Mouse (Mus musculus) mesoderm, embryonic 11.5 days (tissue): ENCODE data around the gene Brd9.

ENCODE experiments used
- DNase-seq: peaks from one replicate; pipeline ENCODE4 v3.0.0-alpha.2; 2012; ENCODE audit warnings: low read depth, low spot score

The Brd9 gene

DNA sequence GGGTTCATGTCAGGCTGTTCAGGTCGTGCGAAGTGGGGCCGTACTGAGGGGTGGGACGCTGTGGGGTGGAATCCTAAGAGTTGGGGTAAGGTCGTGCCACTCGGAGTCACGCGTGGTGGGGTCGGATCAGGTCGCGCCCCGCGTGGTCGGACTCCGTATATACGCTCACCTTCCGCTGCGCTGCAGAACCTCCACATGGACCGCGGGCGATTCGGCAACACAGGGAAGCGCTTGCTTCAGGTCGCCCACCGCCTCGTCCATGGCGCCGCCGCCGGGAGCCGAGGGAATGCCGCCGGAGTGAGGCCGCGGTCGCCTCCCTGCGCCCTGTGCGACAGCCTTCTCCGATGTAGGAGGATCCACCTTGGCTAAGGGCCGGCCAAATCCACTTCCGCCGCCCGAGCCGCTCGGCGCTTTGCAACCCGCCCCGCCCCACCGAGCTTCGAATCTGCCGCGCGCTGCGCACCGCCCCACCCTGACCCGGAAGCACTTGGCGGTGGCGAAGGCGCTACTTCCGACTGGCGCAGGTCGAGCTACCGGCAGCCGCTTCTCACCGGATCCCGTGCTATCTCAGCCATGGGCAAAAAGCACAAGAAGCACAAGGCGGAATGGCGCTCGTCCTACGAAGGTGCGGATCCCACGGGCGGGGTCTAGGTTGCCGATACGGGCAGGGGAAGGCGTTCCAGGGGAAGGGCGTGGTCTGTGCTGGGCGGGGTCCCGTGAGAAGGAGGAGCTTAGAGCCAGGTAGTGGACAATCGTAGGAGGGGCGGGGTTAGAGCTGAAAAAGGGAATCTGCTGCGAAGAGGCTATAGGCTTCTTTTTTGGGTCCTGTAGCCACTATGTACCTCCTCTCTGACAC is at the start of gene Brd9, which contains the start of gene Trip13:
Gene Brd9, plus strand, starts transcription at position 491 of the 856 bp plus-strand sequence.
Gene Trip13, minus strand, starts transcription at position 464 of the 856 bp plus-strand sequence.
- peak; percentile 93 for DNase-seq

DNA sequence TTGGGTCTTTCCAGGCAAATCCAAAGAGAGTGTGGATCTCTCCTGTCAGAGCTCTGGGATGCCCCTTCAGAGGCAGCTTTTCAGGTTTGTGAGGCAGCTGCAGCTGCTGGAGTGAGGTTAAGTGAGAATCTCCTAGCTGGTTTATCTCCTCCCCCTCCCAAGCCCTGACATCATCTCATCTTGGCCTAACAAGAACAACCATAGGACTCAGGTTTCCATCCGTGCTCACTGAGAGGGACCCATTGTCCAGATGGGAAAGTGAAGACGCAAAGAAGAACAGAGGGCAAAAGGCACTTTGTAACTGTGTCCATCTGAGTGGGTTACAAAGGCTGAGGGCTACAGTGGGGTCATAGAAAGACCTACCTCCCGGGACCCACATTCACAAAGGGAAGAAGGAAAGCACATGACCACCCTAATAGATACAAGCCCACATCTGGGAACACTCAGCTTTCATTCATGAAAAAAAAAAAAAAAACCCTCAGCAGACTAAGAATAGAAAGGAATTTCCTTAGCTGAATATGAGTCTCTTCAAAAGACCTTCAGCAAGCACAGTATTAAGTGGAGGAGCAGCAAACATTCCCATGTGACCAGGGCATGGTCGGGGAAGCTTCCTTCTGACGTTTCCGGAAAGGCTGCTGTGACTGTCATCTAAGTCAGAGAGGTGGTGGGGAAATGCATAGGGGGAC is 45.0 kb upstream of the Brd9 start:
- peak; percentile 52 for DNase-seq

DNA sequence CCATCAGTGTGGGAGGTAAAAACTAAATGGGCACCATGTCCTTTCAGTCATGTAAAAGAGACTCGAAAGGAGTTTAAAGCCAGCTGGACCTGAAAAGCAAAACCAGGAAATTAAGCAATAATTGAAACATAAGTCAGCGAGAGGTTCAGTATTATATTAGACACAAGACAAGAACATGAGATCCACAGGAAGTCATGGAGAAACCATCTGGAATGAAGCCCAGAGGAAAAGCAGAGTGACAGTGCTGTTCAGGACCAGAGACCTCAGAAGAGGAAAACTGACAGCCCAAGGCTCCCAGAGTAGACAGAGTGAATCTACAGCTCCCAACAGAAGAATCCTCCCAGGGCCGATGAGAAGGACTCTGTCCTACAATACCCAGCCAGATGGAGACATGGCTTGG is 40.0 kb upstream of the Brd9 start:
- no peak for DNase-seq

DNA sequence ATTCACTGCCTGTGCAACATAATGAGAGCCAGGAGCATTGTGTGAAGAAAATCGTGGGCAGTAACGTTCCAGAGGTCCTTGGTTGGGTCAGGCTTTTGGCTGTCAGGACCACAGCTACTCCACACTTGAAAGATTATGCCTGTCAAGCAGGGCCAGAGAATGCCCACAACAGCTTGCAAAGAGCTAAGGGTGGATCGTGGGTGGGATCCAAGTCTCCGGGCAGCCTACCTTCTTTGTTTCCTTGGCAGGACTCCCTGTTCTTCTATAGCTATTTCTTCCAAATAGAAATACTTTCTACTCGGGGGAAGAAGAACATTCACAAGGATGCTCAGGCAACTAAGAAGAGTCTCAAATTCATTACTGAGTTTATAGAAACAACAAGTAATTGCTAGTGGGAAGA is 30.5 kb upstream of the Brd9 start:
- no peak for DNase-seq

DNA sequence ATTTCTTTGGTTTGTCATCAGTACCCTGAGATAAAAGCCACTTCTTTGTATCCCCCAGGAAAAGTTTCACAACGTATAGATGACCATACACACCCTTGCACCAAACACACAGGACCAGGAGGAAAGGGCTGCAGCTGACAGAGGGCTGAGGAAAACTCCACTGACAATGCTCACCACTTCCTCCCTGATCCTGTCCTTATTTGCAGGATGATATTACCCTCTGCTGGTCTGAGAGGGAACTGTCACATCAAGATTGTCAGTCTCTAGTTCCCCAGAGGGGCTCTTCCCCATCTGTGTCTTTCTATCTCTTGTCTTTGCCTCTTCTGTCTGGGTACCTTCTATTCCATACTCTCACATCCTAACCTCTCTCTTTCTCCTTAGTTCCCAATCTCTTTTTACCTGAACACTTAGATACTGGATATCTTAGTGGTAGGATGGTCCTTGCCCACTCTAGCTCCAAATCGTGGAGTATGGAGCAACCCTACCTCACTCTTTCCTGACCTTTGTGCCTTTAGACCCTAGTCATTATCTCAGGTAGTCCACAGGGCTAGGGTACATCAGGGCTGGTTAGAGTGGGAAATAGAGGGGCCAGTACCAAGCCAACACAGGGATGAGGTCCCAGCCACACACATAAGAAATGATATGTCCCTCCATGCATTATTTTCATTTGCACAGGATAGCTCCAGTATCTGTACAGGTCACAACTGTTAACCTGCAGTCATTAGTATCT is 29.8 kb upstream of the Brd9 start:
- peak; percentile 65 for DNase-seq

DNA sequence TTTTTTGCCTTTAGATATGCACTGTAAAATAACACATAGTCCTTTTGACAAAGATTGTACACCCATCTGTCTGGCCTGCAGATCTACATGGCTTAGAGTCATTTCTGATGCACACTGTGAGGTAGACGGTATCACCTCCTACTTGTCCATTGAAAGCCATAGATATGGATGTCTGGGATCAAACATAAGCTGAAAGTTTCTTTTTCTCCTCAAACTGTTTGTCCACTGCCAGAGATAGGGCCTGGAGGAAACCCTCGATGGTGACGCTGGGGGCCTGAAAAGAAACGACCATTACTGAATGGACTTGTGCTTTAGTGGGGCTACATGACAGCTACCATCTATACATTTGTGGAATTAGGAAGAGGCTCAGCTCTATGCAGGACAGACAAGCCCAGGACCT is 24.5 kb upstream of the Brd9 start:
- no peak for DNase-seq

DNA sequence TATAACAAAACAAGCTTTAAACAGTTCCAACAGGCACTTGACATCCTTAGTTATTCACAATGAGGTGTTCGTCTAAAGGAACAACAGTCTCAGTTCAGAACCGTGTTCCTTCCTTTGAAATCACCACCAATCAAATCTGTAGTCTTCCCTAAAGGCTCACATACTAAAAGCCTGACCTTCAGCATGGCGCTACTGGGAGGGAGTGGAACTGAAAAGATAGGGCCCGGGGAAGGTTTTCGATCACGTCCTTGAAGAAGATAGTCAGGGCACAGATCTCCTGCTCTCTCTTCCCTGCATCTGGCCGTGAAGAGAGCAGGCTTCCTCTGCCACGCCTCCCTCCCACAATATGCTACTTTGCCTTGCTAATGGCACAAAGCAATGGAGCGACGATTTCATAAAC is 5.4 kb upstream of the Brd9 start:
- no peak for DNase-seq

DNA sequence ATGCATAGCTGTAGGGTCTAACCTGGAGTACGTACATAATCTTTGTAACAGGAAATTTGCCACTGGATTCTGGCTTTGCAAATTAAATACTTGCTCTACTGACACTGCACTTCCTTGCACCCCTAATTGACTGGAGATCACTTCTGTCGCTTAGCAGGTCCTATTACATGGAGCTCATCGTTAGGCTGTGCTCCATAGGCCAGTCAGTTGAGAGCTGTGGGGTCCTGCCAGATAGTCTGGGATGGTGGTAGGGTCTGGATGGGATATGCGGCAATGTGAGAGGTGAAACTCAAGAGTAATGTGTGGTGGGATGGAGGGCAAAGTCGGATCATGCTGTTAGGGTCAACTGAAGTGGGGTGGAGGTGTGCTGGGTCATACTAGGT is 682 bp upstream of the Brd9 start:
- peak; percentile 8 for DNase-seq

DNA sequence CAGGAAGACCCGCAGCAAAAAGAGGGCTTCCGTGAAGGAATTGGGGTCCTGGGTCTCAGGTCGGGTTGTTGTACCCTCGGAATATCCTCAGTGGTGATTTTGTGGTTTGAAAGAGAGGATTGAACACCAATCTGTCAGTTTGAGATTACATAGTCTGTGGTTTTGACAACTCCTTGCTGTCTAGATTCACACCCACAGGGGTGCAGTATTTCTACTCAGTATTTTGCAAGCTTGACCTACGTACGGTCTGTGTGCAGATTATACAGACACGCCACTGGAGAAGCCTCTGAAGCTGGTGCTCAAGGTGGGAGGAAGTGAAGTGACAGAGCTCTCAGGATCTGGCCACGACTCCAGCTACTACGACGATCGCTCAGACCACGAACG is 558 bp downstream of the Brd9 start:
- DNase-seq: no peak

DNA sequence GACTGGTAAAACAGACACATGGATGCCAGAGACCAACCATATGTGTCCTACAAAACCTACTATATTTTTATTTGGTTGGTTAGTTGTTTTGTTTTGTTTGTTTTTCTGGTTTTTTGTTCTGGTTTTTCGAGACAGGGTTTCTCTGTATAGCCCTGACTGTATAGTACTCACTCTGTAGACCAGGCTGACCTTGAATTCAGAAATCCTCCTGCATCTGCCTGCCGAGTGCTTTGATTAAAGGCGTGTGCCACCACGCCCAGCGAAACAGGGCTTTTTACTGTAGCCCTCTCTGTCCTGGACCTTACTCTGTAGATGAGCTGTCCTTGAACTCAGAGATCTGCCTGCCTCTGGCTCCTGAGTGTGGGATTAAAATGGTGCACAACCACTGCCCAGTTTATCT is 1.5 kb downstream of the Brd9 start:
- no peak for DNase-seq

DNA sequence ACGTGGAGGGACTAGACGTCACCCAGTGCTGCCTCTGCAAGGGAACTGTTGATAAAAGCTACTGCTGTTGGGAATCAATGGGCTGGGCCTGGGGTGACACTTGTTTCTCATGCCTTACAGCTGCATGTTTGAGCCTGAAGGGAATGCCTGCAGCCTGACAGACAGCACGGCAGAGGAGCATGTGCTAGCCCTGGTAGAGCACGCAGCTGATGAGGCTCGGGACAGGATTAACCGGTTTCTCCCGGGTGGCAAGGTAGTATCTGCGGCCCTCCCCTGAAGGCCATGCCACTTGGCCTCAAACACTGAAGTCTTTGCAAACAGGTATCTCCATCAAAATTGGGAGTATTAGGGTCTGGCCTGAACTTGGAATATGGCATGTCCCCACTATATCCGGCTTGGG is 7.0 kb downstream of the Brd9 start:
- no peak for DNase-seq

DNA sequence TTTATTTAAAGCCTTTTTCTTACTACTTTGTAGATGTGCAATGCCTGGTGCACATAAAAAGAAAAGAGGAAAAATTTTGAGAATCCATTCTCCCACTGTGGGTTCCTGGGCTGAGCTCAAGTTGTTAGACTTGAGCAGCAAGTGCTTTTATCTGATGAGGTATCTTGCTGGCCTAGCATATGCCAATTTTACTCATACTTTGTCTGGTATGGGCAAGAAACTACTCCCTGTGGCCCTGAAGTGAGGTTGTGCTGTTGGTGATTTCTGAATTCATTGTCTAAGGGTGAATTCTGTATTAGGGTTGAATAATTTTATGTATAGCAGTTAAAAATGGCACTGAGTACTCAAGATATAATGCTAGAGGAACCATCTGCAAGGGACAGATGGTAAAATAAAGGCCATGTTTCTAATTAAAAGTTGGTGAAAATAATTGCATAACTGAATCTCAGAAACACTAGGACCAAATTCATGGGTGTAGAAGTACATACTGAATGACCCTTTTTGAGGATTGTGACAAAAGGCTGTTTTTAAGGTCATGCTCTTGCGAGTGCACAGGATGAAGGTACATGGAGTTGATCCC is 16.0 kb downstream of the Brd9 start:
- no peak for DNase-seq

DNA sequence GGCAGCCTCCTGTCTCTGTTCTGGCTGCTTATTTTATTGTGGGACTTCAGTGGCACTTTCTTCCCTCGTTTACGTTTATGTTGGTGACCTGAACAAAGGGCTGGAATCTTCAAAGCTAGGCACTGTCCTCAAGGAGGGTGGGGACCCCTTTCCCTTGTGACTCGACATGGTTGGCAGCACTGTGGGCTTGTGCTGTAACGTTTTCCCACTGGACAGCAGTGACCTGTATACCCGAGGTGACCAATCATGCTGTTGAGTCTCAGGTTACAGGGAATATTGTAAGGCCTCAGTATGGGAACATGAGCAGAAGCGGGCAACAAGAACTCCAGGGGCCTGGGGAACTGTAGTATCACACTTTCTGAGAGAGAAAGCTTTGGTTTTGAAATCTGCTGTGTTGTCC is 17.1 kb downstream of the Brd9 start:
- DNase-seq: no peak

DNA sequence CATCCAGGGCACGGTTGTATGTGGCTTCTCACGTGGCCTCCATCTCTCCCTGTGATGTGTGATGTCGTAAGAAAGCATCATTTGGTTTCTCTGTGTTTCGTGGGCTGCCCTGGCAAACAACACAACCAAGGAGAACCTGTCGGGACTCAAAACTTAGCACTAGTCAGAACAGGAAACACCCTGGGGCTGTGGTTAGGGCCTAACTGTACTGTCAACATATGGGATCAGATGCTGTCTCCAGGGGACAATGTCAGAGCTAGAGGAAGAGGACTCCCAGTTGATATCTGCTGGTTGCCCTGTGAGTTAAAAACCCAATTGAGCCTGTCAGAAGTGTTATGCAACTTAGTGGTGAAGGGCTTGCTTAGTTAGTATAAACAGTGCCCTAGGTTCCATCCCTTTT is 17.9 kb downstream of the Brd9 start:
- no peak for DNase-seq

DNA sequence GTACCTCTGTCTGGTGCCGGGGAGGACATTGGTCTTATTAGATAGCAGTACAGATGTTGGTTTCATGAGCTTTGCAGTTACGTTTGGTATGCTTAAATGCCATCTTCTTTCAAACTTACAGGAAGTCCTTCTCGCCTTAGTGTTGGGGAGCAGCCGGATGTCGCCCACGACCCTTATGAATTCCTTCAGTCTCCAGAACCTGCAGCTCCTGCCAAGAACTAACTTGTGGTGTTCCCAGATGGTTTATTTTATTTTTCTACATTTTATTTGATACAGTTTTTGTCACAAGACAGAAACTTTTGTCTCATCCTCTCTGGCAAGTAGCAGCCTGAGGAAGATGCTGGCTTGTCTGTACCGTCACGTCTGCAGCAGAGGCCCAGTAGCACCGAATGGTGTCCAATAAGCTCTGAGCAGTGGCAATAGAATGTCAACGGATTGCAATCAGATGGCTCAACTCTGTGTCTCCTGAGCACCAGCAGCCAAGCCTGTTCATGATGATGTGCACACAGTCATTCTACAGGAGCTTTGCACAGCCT is 22.6 kb downstream of the Brd9 start:
- no peak for DNase-seq

DNA sequence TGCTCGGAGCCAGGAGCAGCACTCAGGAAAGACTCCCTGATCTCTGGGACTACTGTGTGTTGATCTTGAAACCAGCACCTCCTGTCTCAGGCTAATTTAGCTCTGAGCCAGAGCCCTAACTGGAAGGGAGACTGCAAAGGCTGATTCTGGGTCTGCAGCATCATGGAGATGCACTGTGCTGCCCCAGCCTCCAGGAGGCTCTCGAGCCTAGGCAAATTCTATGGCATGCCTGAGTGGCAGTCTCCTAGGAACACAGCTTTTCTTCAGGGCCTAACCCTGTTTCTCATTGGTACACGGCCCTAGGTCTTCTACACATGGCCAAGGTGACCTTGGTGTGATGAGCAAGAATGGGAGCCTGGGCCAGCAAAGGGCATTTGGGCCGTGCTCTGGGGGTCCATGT is 23.6 kb downstream of the Brd9 start:
- no peak for DNase-seq

DNA sequence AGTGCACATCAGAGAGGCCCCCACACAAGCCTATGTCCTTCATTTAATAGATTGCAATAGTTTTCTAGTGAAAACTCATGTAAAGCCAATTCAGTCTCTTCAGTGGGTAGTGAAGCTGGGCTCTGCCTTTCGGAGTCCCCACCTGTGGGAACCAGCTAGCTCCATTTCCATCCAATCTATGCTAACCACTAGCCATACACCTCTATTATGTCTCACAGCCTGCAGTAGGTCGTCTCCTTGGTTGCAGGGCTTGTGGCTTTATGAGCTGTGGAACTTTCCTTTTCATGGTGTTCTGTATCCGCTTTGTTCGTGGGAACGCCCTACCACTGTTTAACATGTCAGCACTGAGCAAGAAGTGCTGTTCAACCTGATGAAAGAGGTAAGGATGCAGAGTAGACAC is 25.9 kb downstream of the Brd9 start, which contains the start of gene Zdhhc11:
Gene Zdhhc11, plus strand, starts transcription at position 301 of the 400 bp plus-strand sequence.
- no peak for DNase-seq

DNA sequence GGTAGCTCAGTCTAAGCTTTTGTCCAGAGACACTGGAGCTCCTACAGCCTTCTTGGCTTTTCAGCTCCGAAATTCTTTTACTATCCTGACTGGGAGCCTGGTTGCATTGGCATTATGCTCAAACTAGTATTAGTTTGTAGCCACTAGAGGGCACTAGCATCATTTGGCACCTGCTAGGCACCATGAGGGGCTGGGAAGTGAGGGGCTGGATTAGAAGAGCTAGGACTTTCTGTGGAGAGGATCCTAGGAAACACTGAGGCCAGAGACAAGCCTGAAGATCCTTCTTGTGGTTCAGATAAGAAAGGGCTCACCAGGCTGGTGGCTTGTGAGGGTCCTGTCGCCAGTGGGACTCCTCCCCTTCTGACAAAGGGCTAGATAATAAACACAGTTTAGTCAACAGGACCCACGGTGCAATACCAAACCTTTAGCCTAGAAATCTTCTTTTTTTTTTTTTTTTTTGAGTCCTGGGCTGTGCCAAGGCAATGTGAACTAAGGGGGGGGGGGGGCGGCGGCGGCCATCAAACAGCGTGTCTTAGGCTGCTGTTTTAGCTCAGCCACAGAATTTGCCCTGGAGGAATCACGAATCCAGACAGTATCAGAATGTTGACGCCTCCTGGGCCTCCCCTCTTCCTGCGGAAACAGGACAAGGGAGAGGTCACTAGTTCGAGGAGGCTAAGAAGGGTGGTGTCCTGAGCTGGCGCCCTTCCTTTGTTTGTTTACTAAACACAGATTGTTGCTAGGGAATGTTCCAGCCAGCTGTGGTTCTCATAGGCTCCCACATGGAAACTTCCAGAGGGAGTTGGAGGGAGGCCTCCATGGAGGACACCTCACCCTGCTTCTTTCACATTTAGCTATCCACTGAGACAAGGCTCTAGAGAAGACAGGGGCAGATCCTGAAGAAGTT is 33.2 kb downstream of the Brd9 start:
- DNase-seq: peak; percentile 74

DNA sequence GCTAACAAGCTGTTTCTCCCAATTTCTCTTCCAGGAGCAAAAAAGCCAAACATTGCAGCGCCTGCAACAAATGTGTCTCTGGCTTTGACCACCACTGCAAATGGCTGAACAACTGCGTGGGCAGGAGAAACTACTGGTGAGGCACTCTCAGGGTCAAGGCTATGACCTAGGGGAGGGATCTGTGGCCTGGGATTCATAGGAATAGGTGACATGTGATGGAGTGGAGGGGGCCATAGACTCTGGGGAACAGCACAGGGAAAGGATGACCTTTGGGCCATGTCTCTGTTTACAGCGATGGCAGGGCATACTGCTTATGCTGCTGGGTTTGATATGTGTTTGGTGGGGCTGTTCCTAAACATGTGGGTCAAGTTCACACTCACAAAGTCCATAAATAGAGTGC is 36.9 kb downstream of the Brd9 start:
- no peak for DNase-seq

DNA sequence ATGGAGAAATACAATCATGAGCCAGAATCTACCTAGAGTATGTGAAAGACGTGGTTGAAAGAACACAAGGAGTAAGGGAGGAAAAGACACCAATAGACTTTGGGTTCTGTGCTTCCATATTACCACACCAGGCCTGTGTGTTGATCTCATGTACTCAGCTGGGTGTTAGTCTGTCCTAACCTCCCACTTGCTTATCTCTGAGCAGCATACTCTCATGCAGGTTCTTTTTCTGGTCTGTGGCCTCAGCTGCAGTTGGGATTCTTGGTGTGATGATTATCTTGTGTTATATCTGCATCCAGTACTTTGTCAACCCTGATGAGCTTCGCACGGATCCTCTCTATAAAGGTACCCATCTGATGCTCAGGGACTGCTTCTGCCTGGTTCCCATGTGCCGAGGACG is 39.3 kb downstream of the Brd9 start:
- DNase-seq: no peak

DNA sequence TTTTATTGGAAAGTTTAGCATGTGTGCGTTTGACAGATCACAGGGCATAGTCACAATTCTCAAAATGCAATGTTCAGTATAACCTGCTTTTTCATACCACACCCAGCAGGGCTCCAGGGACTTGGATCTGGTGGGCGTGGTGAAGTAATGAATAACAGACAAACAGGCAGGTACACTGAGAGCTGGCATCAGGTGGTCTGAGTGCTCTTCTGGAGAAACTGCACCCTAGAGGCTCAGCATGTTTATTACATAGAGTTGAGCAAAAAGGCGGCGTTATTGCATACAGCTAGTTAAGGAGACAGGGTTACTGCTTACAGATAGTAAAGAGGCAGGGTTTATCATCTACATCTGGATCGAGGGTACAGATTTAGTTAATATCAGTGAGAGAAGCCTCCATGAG is 52.7 kb downstream of the Brd9 start:
- DNase-seq: no peak
